Mouse (Mus musculus) CD4-positive helper T cell, adult 2 months (primary cell): ENCODE measurements at regions not wholly inside any gene's neighbourhood (a gene's known extent, or its start where the extent isn't known, plus 50 kb on each side); places are given as distances from the start of the nearest gene placed in this dataset.
"Not testable (repeated sequence)": the region's sequence is repeated elsewhere in the genome, so short reads cannot be mapped to it uniquely, and the experiment has no call there.

Source experiments
- DNase-seq: peaks from one replicate; pipeline ENCODE4 v3.0.0-alpha.2; 2012; ENCODE audit warnings: low read depth, missing footprints, low spot score

DNA sequence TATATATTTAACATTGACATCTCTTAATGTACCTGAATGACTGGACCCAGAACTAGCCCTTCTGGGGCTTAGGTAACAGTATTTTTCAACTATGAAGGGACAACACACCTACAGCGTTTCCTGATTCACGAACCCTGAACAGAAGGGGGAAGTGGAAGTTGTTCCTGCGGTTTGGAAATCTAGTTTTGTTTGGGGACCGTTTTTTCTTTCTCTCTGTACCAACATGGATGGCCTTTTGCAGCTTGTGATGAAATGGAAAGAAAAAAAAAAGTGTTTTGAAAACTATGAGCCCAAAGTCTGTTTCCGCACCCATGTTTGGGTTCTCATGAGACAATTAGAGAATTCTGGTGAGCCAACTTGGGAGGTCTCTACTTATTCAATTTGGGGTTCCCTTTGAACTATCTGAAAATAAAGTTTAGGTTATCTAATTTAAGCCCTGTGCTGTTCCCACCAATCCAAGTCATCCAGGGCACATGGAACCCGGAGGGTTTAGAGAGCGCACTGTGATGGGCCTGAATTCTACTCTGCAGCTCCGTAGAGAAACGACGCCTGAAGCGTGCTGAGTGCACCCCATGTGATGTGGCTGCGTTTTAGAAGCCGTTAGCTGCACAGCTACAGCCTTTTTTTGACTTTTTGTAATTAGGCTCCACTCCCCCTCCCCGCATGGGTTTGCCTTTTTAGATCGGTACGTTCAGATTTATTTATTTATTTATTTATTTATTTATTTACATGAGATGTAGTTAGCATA, 137.0 kb upstream of the Rapgef5 start:
- DNase-seq: no peak

DNA sequence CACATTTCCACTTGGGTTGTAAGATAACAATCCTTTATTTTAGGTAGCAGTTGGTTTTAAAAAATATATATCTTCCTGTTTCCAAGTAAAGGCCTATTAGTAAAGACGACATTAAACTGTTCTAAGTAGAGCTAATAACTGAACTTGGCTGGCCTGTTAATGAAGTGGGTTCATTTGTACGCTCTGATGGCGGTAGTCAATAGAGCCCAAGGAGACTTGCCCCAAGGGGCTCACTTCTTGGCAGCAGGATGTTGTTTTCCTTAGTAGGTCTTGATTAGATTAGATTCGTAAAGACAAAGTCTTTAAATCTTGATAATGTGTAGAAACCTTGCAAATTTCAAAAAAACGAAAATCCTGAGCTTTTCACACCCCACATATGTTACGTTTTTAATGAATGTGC, 135.4 kb upstream of the Rapgef5 start:
- no peak for DNase-seq

DNA sequence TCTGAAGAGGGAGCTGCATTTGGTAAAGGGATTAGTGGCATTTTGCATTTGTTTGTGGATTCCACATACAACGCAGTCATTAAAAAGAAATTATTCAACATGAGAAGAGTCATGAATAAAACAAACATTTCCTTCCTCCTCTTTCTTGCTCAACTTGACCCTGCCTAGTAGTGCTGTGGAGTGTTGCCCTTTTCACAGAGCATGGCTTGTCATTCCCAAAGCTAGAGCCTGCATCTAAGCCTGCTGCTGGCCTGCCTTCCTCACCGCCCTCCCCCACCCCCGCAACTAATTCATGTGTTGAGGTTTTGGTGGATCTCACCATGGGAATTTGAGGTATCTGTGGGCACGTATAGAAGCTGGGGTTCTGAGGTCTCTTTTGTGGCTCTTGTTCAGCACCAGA, 133.6 kb upstream of the Rapgef5 start:
- DNase-seq: not testable (repeated sequence)

DNA sequence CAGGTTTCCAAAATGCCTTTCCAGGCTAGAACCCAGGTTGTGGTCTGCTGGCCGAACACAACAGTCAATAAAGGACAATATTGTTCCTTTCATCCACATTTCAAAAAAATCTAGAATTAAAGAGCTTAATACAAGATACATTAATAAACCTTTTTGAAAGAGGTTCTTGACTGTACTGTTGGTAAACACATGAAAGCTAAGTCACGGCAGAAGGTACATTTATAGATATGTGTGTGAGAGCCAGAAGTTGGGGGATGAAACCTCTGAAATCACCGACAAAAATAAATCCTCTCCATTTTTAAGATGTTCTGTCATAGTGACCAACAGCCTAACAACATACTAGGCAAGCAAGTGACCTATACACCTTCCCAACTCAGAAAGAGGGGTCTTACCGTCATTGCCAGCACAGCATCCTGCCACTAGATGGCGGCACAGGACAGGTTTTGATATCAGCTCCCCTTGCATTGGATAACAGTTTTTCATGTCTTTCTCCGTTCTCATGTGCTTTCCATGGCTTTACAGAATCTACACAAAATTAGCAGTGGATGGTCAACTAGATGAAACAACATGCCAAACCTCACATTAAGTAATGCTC, 131.1 kb upstream of the Rapgef5 start:
- peak; percentile 70 for DNase-seq

DNA sequence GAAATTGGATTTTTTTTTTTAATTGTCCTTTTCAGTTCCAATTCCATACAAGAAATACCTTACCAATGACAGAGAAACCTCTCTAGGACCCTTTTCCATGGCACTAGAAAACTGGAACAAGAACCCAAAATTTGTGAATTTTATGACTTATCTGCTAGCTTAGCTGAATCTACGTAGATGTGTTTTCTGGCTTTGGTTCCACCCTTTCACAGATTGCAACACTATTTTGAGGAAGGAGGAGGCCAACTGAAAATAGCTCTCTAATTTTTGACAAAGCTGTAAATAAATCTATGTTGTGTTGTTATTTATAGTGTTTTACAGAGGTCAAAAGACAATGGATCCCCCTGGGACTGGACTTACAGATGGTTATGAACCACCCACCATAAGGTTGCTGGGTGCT, 130.6 kb upstream of the Rapgef5 start:
- no peak for DNase-seq

DNA sequence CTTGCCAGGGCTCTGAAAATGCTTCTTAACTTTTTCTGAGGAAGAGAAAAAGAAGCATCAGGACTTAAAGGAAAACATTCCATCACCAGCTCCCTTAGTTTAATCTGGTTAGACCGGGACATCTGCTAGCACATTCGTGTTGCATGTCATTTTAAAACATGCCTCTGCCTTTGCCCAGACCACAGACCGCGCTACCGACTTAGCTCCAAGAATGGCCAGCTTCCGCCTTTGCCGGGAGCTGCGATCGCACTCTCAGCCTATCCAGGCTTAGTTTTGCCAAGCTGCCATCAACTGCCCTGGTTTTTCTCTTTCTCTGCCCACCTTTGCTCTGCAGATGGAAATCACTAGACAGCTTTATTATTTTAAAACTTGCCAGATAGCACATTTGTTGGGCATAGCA, 129.3 kb upstream of the Rapgef5 start:
- DNase-seq: no peak

DNA sequence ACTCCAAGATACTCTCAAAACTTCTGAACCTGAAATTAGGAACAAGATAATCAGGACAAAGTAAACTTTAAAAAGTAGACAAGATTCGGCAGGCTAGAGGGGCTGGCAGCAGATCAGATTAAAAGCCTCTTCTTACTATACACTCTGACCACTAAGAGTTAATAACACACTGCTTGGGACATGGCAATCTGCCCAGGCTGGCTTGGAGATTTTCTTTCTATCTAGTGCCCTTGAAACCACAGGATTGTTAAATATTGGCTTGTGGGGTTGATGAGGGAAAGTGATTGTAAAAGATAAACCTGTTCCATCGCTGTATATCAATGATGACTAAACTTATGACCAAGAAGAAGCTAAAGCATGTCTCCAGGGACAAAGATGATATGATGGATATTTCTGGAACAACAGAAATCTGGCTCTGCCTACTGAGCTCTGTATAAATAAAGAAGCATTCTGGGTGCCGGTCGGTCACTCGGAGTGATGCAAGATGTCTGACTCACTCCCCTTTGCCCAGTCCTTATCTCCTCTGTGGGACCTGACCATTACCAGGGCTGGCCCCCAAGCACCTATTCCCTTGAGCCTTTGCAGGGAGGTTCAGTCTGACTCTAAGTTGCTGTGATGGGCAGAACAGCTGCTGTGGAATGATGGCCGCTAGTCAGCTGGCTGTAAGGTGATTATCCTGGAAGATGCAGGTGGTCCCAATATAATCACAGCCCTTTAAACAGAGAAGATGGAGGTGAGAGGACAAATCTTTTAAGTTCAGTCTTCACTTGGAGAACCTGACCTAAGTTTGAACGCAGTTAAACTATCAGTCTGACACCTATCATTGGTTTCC, 126.5 kb upstream of the Rapgef5 start:
- DNase-seq: no peak

DNA sequence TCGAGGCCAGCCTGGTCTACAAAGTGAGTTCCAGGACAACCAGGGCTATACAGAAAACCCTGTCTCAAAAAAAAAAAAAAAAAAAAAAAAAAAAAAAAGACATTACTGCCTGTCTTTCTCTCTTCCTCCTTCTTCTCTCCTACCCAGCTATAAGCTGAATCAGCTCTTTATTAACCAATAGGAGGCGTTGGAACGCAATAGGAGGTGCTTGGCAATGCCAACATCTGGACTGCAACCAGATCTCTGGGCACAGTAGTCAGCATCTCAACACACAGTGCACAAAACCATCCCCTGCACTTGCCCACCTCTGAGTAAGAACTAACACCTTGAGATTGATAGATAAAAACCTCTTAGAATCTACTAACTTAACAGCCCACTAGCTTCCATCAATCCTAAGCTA, 118.8 kb upstream of the Rapgef5 start:
- no peak for DNase-seq

DNA sequence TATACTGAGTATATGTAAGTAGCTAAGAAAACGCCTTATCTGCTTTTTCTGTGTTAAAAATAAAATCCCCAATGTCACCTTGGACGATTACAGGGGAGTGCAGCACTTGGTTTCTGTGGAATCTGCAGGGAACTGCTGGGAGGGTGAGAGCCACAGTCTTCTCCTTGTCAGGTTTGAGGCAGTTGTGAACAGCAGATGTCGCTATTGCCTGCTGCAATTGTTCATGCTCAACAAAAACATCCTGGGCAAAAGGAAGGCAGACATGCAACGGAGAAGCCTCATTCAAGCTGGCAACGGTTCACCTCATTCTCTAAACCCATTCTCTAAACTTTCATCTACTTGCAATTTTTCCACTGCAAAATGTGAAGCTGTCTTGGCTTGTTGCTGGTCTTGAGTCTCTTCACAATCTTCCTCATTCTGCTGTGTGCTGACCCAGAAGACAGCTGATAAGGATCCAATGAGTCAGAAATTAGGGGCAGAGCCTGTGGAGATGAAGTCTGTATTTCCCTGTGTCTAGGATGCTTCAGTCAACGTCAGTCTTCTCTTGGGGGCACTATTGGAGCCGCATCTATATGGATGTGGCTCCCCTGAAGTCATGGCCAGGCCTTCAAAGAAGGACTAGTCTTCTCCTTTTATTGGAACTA, 112.6 kb upstream of the Rapgef5 start:
- peak; percentile 61 for DNase-seq

DNA sequence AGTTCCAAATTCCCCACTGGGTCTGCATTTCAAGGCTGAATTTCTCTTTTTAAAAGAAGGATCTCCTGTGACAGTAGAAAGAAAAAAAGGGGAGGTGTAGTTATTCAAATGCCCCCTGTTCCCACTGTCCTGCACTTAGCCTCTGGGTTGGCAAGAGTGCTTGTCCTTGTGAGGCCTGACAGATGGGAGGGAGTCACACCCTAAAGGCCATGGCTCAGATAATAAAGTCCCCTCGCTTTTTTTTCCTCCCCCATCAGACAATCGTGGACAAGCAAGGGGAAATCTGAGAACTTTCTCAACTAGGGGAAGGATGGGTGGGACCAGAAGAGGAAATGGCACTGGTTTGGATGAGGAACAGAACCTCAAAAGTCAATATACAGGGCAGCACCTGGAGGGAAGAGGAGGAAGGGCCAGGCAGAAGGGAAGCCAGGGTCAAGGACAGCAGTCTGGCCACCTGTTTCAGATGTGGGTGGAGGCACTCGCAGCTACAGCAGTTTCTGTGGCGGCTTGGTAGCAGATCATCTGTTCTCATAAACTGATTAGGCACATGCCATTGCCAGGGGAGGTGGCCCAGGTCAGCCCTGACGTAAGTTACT, 112.0 kb upstream of the Rapgef5 start:
- DNase-seq: no peak

DNA sequence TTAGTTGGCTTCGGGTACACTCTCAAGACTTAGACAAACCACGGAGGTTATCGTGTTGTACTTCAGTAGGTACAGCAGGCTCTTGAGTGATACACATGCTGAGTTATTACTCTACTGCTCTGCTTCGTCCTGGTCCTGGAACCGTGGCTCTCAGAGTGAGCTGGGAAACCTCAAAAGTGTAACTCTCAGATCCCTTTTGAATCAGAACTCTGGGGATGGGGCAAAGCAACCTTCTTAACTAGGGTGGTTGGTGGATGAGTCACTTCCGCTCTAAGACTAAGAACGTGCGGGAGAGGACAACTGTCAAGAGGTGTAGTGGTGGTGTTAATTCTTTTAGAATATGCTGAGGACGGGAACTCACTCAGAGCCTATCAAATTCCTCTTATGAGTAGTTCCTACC, 109.4 kb upstream of the Rapgef5 start:
- DNase-seq: peak; percentile 42

DNA sequence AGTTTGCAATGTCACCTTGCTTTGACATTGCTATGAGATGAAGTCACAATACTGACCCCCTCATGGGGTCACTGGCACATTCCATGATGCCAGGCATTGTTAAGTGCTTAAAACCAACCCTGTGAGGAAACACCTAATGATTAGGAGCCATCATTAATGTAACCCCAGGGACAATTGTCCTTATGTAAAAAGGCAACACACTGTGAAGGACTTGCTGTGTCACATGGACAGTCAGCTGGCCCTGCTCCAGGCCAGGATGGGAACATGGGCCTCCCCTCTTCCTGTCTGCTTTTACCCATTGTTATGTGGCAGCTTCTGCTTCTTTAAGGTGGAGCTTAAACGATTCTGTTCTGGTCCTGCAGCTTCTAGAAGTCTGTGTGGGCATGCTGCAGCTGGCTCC, 105.7 kb upstream of the Rapgef5 start:
- DNase-seq: no peak

DNA sequence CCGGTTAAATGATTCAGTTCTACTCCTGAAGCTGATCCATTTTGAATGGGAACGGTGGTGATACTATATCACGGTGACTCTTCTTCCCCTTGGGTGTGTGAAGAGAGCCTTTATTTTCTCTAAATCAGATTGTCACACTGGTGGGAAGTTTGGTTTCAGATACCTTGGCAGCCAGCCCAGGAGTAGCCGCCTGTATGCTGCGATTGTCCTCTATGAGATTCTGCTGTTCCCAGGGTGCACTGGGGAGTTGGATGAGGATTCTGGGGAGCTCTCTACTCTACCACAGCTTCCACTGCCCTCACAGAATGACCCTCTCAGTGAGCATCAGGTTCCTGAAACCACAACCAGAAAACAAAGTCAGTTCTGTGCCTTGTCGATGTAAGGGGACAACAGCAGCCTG, 104.0 kb upstream of the Rapgef5 start:
- DNase-seq: no peak

DNA sequence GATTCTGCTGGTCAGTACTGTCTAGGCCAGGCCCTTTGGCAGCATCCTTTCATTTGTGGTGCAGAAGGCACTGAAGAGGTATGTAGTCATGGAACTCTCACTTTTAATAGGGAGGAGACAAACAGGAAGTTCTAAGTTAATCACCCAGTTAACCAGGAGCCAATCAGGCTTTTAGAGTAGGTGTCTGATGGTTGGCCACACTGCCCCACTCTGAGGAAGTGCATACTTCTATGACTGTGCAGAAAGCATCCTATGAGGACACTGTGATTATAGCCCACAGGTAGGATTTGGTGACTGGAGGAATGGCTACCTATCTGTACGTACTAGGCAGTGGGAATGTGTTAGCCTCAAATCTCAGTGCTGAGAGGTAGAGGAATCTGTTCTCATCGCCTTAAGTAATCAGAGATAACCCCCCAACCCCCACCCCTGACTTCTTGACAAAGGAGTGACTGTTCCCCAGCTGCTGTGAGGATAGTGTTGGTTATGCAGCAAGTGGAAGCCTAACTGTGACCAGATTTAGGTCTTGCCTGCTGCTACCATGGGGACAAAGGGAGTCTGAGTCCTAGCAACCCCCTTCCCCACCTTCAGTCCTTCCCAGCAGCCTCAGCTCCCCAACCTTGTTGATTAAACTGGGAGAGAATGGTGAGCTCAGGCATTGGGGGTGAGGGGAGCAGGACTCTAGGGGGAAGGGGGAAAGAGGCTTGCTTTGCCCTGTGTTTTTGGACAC, 103.3 kb upstream of the Rapgef5 start:
- DNase-seq: peak; percentile 36

DNA sequence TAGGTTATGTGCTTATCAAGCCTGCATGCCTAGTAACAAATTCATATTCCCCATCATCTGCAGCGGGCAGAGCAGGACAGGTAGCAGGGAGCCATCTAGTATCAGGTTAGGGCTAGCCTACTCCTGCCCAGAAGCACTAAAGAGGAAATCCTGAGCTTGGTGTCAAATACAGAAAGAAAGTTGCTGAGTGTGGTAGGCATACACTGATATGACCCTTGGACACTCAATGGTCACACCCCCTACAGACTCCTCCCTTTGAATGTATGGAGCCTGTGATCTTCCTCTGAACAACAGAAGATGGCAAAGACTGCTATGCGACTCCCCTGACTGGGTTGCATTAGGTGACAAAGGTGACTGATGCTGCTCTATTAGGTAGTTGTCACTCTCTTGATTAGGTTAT, 102.3 kb upstream of the Rapgef5 start:
- no peak for DNase-seq

DNA sequence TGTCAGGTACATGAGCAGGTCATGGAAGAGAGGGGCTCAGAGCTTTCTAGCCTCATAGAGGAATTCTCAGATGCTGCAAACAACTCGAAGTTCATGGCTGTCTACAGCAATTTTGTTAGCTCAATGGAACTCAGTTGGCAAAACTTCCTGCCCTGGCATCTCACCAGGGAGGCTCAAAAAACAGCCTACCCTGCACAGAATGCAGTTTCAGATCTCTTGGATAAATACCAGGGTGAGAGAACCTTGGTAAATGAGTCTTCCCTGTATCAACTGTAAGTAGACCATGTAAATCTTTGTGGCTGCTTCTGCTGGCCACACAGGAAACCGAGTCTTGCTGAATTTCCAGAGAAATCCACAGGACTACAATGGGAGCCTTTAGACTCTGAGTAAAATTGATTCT, 101.1 kb upstream of the Rapgef5 start:
- DNase-seq: no peak

DNA sequence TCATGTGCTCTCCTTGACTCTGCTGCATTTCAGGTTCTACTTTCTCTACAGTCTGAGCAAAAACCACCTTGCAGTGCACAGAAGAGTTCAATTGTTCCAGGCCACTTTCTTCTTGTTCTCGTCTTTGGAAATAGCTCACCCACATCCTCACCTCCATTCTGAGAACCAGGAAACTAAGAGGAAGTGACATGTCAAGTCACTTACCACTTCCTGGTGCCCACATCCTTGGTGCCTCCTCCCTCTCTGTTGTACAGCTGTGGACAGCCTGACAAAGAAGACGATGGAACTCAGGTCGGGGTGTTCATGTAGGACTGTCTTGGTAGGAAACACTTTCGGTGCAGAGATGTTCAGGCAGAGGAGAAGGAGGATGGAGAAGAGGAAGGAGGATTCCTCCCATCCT, 98.3 kb upstream of the Rapgef5 start:
- peak; percentile 63 for DNase-seq

DNA sequence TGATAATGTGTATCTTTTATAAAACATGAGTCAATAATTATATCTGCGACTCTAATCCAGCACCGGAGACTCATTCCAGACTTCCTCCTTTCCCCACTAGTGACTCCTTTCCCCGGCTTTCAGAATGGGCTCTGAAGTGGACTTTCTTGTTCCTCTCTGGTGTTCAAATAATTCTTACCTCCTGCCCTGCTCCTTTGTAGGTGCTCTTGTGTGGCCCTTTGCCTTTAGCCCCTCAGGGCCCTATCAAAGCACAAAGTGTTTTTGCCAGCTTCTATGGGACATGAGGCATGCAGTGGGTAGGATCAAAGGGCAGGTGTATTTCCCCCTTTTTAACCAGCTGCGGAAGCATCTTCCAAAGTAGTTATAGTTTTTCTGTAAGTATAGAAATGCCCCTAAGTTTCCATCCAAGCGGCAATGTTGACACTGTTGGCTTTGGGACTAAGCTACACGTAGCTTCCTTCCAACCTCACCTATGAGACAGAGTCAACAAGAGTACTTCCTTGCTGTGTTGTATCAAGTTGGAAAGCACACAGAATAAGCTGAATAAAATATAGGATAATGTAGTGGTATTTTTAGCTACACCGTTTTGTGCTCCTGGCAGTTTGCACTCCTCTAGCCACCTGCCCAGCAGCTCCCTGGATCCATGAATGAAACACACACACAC, 93.8 kb upstream of the Rapgef5 start:
- DNase-seq: no peak

DNA sequence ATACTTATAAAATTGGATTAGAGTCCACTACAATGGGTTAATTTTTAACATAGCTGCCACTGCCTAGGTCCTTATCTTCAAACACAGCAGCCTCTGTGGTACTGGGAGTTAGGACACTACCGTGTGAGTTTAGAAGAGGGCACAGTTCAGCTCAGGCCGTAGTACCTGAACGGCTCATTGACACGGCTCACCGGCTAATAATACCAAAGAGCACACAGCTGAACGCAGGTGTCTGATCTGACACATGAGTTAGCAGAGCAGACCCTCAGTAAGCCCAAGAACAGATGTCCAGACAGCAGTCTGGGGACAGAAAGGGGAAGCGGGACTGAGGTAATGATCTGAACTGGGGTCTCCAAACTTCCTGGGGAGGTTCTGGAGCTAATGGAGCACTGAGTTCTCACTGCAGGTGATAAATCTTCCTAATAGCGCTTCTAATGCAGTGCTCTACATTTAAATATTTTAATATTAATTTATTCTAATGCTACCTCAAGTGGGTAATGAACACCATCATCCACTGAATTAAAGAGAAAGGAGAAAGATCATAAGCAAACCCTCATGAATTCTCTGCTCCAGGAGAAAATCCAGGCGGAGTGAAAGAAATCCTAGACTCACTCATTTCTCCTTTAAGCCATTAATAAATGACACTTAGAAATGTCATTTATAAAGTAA, 90.8 kb upstream of the Rapgef5 start:
- no peak for DNase-seq

DNA sequence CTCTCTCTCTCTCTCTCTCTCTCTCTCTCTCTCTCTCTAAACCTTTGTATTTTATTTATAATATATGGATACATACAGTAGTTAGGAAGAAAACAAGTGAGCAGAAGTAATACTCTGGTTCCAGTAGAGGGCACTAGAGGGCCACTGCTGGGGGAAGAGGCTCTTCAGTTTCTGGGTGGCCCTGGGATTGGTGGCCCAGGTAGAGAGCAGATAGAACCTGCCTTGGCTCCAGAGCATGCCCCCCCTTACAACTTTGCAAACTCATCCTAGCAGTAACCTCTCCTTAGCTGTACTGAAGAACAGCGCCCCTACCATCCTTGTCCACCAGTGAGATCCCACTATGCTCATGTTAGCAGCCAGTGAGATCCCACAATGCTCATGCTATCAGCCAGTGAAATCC, 88.8 kb upstream of the Rapgef5 start:
- peak; percentile 58 for DNase-seq
